Mouse (Mus musculus): ENCODE measurements around the gene Araf.

Gene Araf

GRCm38 (mm10) chrX:20848256-20848984 lies 50.8 kb downstream of the Araf start:
- peak; percentile 96 for DNase-seq (ENCODE audit: low read depth, low spot score)

GRCm38 (mm10) chrX:20853794-20854193 lies 56.2 kb downstream of the Araf start:
- DNase-seq (ENCODE audit: low read depth, low spot score): no peak

- no peak for DNase-seq (ENCODE audit: low read depth, low spot score)
Measured at GRCm38 (mm10) chrX:20861453-20862104, 64.0 kb downstream of the Araf start.

GRCm38 (mm10) chrX:20862105-20863065 lies 64.8 kb downstream of the Araf start:
- DNase-seq (ENCODE audit: low read depth, low spot score): no peak

GRCm38 (mm10) chrX:20863161-20864101 lies 65.8 kb downstream of the Araf start:
- DNase-seq (ENCODE audit: low read depth, low spot score): no peak

- no peak for DNase-seq (ENCODE audit: low read depth, low spot score)
Measured at GRCm38 (mm10) chrX:20868091-20868490, 70.5 kb downstream of the Araf start.

GRCm38 (mm10) chrX:20869203-20869602 lies 71.6 kb downstream of the Araf start:
- DNase-seq (ENCODE audit: low read depth, low spot score): no peak

GRCm38 (mm10) chrX:20869962-20870513 lies 72.4 kb downstream of the Araf start, which contains the start of gene Timp1:
Timp1 (plus strand) TSS chrX:20870166.
- DNase-seq (ENCODE audit: low read depth, low spot score): no peak

- DNase-seq (ENCODE audit: low read depth, low spot score): no peak
Measured at GRCm38 (mm10) chrX:20872928-20873500, 75.4 kb downstream of the Araf start.

GRCm38 (mm10) chrX:20875241-20875640 lies 77.6 kb downstream of the Araf start:
- no peak for DNase-seq (ENCODE audit: low read depth, low spot score)

GRCm38 (mm10) chrX:20910074-20910473 lies 112.5 kb downstream of the Araf start:
- DNase-seq (ENCODE audit: low read depth, low spot score): no peak

All from skeletal muscle tissue, adult 2 months (tissue).